Mouse (Mus musculus): ENCODE measurements around the gene Gprc5b. TPM values are rescaled to one million over a fixed set of nuclear protein-coding genes. Genes with fewer than 3 reads are reported as not detected.

Gene Gprc5b
- polyA plus RNA-seq, 1 experiment from 2014 or later: 25.4 TPM

DNA sequence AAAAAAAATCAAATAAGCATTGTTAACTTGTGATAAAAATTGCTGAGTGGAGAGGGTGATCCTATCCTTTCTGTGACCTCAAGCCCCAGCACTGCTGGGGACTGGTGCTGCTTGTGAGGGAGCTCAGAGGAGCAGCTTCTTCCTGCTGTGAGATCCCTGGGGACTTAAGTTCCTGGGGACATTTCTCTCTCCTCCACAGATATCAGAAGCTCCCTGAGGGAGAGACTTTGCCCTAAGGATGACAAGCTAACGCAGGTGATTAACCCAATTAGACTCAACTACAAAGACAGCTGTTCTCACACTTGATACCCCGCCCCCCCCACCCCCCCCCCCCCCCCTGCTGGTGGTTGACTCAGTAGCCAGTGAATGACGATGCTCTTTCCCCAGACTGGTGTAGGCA is 30.2 kb downstream of the Gprc5b start:
- no peak for DNase-seq (ENCODE audit: low spot score)
- Histone ChIP-seq H3K27ac (no peak overlapping the region; the same call in 1 of the 2 replicates), H3K9me3 (no peaks in the 10 kb centered on the region), H3K4me1 (replicated peaks) (peaks cover 16% of the 10 kb centered on the region), H3K4me3 (no peak overlapping the region), H3K36me3 (peaks cover 15% of the 10 kb centered on the region; the same call in 1 of the 2 replicates), H3K27me3 (ENCODE audit: insufficient read depth, poor library complexity, severe bottlenecking) (no peaks in the 10 kb centered on the region)
- 3% methylated on average over 3 of the region's 3 CpGs for WGBS

DNA sequence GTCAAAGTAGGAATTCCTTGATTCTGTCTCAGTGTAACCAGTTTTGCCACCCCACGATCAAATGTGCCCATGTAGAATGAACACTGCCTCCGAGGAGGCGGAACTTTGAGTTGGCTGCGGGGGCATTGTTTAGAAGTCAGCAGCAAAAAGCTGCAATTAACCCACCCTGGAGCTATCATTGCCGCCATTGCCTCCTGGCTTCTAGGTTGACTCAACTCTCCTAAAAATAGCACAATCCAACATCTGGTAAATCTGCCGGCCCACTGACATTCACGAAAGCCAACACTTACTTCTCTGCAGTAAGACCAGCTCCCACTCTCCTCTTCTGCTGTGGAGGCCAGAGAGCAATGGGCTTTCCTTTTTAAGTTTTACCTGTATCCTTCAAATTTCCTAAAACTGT is 35.8 kb downstream of the Gprc5b start:
- DNase-seq (ENCODE audit: low spot score): no peak
- Histone ChIP-seq H3K36me3 (no peaks in the 10 kb centered on the region), H3K9me3 (no peaks in the 10 kb centered on the region), H3K4me1 (replicated peaks) (0 out of 2 replicates have a peak, but pooled peaks cover 5% of the 10 kb centered on the region), H3K27me3 (ENCODE audit: insufficient read depth, poor library complexity, severe bottlenecking) (no peaks in the 10 kb centered on the region), H3K27ac (no peak overlapping the region), H3K4me3 (no peak overlapping the region)
- WGBS: 78% methylated on average over 7 of the region's 7 CpGs

DNA sequence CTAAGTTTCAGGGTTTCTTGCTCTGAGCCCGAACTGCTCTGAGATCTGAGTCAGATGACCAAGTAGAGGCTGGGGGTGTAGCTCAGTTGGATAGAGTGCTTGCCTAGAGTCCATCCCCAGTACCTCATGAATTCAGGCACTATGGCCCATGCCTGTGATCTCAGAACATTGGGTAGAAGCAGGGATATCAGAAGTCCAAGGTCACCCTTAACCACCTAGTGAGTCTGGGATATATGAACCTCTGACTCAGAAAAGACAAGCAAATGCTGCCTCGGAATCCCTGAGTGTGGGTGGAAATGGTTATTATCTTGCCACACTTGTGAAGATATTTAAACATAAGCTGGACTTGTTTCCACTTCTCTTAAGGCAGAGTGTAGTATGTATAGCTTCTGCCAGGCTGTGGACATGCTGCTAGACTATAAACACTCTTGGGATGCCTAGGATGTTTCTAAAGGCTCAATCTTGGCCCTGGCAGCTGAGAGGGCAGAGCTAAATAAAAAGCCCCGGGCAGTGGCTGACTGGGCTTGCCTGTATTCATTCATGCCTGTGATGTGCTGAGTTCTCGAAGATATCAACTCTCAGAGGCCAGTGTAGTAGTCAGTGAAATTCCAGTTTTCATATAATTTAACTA is 38.3 kb downstream of the Gprc5b start:
- no peaks in the 10 kb centered on the region for H3K9me3 ChIP-seq
- H3K4me3 ChIP-seq: no peak overlapping the region
- WGBS: 86% methylated on average over 4 of the region's 4 CpGs
- H3K36me3 ChIP-seq: no peaks in the 10 kb centered on the region
- H3K27ac ChIP-seq: no peak overlapping the region
- no peaks in the 10 kb centered on the region for H3K27me3 ChIP-seq (ENCODE audit: insufficient read depth, poor library complexity, severe bottlenecking)
- H3K4me1 ChIP-seq (replicated peaks): 0 out of 2 replicates have a peak, but pooled peaks cover 5% of the 10 kb centered on the region
- DNase-seq (ENCODE audit: low spot score): no peak

DNA sequence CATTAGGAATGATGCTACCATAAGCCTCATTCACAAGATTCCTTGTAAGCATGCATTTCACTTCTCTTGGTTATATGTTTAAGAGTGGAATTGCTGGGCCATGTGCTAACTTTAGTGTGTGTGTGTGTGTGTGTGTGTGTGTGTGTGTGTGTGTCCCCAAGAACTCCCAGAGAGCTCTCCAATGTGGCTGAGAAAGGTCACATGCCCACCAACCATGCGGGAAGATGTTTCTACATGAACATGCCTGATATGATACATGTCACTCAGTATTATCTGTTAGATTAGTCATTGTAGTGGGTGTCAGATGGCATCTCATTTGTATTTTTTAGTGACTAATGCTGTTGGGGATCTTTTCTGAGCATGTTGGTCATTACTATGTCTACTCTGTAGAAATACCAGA is 40.0 kb downstream of the Gprc5b start:
- H3K36me3 ChIP-seq: no peaks in the 10 kb centered on the region
- WGBS: 95% methylated on average over 1 of the region's 1 CpGs
- no peak overlapping the region for H3K4me3 ChIP-seq
- no peak for DNase-seq (ENCODE audit: low spot score)
- 0 out of 2 replicates have a peak, but pooled peaks cover 3% of the 10 kb centered on the region for H3K4me1 ChIP-seq (replicated peaks)
- H3K27me3 ChIP-seq (ENCODE audit: insufficient read depth, poor library complexity, severe bottlenecking): no peaks in the 10 kb centered on the region
- no peaks in the 10 kb centered on the region for H3K9me3 ChIP-seq
- no peak overlapping the region for H3K27ac ChIP-seq

DNA sequence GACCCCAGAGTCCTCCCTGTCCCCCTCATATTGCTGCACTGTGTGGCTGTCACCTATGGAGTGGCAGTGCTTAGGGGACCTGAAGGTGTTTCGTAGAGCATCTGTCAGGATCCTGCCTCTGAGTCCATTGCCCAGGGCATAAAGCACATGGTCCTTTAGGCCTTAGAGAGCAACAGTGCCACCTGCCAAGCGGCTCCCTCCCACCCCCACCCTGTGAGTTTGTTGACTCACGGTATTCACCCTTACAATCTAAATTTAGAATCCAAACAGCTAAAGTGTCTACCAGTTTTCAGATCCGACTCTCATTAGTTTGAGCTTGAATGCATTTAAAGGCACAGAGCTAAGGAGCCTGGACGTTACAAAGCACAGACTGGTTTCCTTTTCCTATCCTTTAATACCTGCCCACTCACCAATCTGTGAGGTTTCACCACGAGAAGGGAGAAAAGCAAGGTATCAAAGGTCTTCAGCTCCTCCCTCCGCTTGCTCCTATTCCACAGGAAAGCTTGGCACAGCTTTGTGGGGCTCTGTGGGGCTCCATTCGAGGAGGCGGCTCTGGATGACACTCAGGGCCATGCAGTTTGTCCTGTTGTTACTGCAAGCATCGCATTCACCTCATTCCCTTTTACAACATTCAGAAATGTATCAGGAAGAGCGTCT is 41.3 kb downstream of the Gprc5b start:
- Histone ChIP-seq H3K4me1 (replicated peaks) (0 out of 2 replicates have a peak, but pooled peaks cover 3% of the 10 kb centered on the region), H3K9me3 (no peaks in the 10 kb centered on the region), H3K27me3 (ENCODE audit: insufficient read depth, poor library complexity, severe bottlenecking) (no peaks in the 10 kb centered on the region), H3K36me3 (no peaks in the 10 kb centered on the region), H3K4me3 (no peak overlapping the region), H3K27ac (no peak overlapping the region)
- DNase-seq (ENCODE audit: low spot score): no peak
- WGBS: 66% methylated on average over 11 of the region's 11 CpGs

DNA sequence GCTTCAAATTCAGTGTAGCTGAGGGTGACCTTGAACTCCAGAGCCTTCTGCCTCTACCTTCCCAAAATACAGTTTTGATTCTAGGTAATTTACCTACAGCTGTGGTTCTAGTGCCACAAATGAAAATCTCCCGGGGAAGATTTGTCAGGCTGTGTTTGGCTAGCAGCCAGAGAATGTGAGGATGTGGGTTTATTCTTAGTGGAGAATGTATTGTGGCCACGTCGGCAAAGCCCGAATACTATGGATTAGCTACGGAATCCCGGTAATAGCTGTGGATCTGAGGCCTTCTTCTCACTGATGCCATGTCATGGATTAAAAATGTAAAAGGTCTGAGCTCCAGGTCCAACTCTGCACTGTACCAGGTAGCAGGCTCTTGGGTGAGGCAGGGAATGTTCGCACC is 45.3 kb downstream of the Gprc5b start:
- Histone ChIP-seq H3K36me3 (no peaks in the 10 kb centered on the region), H3K4me1 (replicated peaks) (0 out of 2 replicates have a peak, but pooled peaks cover 7% of the 10 kb centered on the region), H3K4me3 (no peak overlapping the region), H3K27me3 (ENCODE audit: insufficient read depth, poor library complexity, severe bottlenecking) (no peaks in the 10 kb centered on the region), H3K27ac (no peak overlapping the region), H3K9me3 (no peaks in the 10 kb centered on the region)
- DNase-seq (ENCODE audit: low spot score): no peak
- WGBS: 90% methylated on average over 7 of the region's 7 CpGs

DNA sequence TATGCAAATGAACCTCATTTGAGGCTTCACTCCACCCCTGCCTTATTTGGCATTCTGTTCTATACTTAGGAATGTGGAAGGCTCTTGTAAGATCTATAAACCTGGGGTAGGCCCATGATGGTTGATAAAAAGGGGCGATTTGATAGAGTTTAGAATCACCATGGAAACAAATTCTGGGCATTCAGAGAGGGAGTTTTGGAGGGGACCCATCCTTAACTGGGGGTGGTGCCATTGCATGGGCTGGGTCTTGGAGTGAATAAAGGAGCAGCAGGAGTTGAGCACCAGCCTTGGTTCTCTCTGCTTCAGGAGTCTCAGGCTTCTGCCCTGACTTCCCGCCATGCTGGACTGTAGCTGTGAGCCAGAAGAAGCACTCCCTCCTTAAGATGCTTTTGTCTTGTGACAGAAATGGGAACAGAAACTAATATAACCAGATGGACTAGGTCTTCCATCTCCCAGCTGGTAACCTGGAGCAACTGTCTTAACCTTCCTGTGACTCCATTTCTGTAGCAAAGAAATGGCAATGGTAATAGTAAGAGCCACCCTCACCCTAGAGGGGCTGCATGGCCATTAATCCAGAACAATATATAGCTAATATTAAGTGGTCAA is 46.2 kb downstream of the Gprc5b start:
- no peak overlapping the region for H3K27ac ChIP-seq
- H3K27me3 ChIP-seq (ENCODE audit: insufficient read depth, poor library complexity, severe bottlenecking): no peaks in the 10 kb centered on the region
- 0 out of 2 replicates have a peak, but pooled peaks cover 7% of the 10 kb centered on the region for H3K4me1 ChIP-seq (replicated peaks)
- no peaks in the 10 kb centered on the region for H3K9me3 ChIP-seq
- no peaks in the 10 kb centered on the region for H3K36me3 ChIP-seq
- 70% methylated on average over 2 of the region's 2 CpGs for WGBS
- no peak for DNase-seq (ENCODE audit: low spot score)
- H3K4me3 ChIP-seq: no peak overlapping the region

DNA sequence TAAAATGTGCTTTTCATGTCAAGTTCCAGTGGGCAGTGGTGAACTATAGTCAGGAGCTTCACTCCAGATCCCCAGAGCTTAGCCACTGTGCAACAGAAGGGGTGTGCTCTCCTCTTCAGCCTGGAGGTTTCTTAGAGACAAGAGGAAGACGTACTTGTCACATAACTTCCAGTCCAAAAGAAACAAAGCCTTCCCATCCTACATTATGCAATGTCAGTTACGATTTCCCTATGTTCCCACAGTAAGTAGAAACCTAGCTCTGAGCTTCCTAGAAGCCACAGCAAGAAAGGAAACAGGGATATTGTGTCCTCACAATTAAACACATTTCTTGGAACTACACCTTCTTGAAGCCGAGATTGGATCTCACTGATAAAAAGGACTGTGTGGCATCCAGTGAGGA is 47.8 kb downstream of the Gprc5b start:
- no peaks in the 10 kb centered on the region for H3K9me3 ChIP-seq
- 58% methylated on average over 3 of the region's 3 CpGs for WGBS
- no peaks in the 10 kb centered on the region for H3K27me3 ChIP-seq (ENCODE audit: insufficient read depth, poor library complexity, severe bottlenecking)
- no peak overlapping the region for H3K27ac ChIP-seq
- peaks cover 19% of the 10 kb centered on the region for H3K4me1 ChIP-seq (replicated peaks)
- DNase-seq (ENCODE audit: low spot score): no peak
- H3K4me3 ChIP-seq: no peak overlapping the region
- no peaks in the 10 kb centered on the region for H3K36me3 ChIP-seq

DNA sequence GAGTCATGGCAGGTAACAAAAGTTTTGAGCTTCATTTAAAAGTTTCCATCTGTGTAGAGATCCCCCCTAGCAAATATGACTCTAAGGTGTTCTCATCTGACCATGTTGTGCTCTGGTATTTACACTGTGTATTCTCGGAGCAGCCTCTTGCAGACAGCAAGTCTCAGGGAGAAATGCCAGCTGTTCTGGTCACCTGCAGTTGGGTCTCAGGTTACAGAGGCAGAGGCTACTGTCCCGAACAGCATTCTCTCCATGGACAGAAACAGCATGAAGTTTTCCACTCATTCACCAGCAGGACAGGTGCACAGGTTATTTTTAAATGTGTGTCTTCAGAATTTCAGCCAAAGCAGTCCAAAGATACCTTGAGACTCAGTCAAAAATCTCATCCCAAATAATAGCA is 50.1 kb downstream of the Gprc5b start:
- DNase-seq (ENCODE audit: low spot score): no peak
- H3K9me3 ChIP-seq: no peaks in the 10 kb centered on the region
- H3K4me3 ChIP-seq: no peak overlapping the region
- WGBS: 22% methylated on average over 2 of the region's 2 CpGs
- H3K27me3 ChIP-seq (ENCODE audit: insufficient read depth, poor library complexity, severe bottlenecking): no peaks in the 10 kb centered on the region
- peaks cover 19% of the 10 kb centered on the region for H3K4me1 ChIP-seq (replicated peaks)
- H3K27ac ChIP-seq: no peak overlapping the region
- H3K36me3 ChIP-seq: no peaks in the 10 kb centered on the region

DNA sequence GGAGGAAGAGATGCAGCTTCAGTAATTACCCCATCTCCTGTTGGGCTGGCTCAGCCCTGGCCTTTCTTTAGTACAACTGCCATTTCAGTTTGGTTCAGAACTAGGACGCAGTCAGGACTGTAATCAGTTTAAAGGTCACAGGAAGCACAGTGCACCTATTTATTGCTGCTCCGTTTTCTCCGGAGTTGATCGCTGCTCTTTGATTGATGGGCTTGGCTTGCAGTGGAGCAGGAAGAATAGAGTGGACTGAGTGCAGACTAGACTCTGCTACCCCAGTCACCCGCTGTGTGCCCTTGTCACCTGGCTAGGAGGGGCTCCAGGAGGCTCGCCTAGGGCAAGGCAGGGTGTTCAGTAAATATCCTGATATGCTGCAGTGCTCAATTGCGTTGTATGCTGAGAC is 51.8 kb downstream of the Gprc5b start:
- 61% methylated on average over 7 of the region's 7 CpGs for WGBS
- H3K27me3 ChIP-seq (ENCODE audit: insufficient read depth, poor library complexity, severe bottlenecking): no peaks in the 10 kb centered on the region
- no peak overlapping the region for H3K27ac ChIP-seq
- no peaks in the 10 kb centered on the region for H3K36me3 ChIP-seq
- no peak overlapping the region for H3K4me3 ChIP-seq
- no peak for DNase-seq (ENCODE audit: low spot score)
- no peaks in the 10 kb centered on the region for H3K9me3 ChIP-seq
- H3K4me1 ChIP-seq (replicated peaks): peaks cover 15% of the 10 kb centered on the region

DNA sequence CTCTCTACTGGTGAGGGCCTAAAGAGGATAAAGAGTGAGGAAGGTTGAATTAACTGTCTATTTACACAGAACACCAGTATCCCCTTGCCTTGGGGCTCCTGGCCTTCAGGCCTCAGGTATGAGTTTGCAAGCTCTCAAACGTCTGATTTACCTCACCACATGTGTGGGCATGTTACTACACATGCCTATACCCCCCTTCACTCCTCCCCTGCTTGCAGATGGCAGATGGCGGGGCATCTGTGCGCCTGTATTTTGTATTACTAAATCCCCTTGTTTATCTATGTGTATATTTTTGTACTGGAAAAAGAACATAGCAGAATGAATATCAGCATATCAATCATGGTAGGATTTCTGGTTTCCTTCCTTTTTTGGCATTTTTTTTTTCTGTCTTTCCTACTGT is 52.7 kb downstream of the Gprc5b start:
- no peak overlapping the region for H3K4me3 ChIP-seq
- WGBS: 76% methylated on average over 3 of the region's 3 CpGs
- no peaks in the 10 kb centered on the region for H3K36me3 ChIP-seq
- no peak for DNase-seq (ENCODE audit: low spot score)
- no peak overlapping the region for H3K27ac ChIP-seq
- no peaks in the 10 kb centered on the region for H3K9me3 ChIP-seq
- peaks cover 11% of the 10 kb centered on the region for H3K4me1 ChIP-seq (replicated peaks)
- no peaks in the 10 kb centered on the region for H3K27me3 ChIP-seq (ENCODE audit: insufficient read depth, poor library complexity, severe bottlenecking)

DNA sequence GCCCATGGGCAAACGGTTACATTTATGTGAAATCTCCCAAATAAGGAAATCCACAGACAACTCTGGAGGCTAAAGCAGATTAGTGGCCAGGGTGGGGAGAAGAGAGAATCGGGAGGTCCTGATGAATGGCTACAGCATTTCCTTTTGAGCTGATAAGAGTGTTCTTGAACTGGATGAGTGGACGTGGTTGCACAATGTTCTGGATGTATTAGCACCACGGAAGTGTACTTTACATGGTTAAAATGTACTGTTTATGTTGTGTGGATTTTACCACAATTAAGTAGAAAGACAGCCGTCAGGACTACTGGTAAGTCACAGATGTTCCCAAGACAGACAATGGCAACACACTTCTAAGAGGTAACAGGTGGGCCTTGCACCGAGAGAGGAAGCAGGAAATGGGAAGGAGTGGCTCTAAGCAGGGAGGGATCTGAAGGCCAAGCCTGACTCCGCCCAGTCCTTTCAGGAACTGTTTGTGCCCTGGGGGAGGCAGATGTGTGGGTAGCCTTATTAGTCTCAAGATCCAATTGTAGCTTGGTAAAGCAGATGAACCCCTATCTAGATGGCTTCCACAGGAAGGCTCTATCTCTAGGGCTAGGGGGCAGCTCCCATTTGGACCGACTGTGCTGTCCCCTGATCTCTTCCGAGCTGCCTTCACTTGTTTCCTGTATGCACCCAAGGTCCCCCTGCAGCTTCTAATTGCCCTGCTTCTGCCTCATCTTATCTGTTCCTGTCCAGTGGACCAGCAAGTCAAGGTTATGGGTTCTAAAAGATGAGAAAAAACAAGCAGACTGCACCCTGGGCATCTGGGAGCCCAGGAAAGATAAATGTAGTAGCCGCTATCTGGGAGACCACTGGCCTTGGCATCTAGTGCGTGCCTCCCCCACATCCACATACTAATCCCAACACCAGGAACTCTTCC is 57.3 kb downstream of the Gprc5b start:
- no peak overlapping the region for H3K4me3 ChIP-seq
- H3K4me1 ChIP-seq (replicated peaks): peaks cover 12% of the 10 kb centered on the region
- H3K27me3 ChIP-seq (ENCODE audit: insufficient read depth, poor library complexity, severe bottlenecking): no peaks in the 10 kb centered on the region
- no peak for DNase-seq (ENCODE audit: low spot score)
- no peaks in the 10 kb centered on the region for H3K36me3 ChIP-seq
- H3K9me3 ChIP-seq: no peaks in the 10 kb centered on the region
- 82% methylated on average over 11 of the region's 11 CpGs for WGBS
- no peak overlapping the region for H3K27ac ChIP-seq
